Mouse (Mus musculus) embryonic fibroblast, embryonic 13.5 days (primary cell): Measurements from ENCODE around the gene 1700012P22Rik.

Experiments
- CTCF ChIP-seq: IDR thresholded peaks from 2 replicates; pipeline ENCODE4 v1.5.1; 2011; ENCODE audit warnings: mild to moderate bottlenecking, control low read depth, low read length, moderate library complexity, borderline replicate concordance; ENCODE audit not compliant: insufficient read depth
- POLR2A ChIP-seq: IDR thresholded peaks from 2 replicates; pipeline ENCODE4 v1.6.1; 2011; ENCODE audit warnings: low read depth, mild to moderate bottlenecking, control low read depth, low read length, moderate library complexity

DNA sequence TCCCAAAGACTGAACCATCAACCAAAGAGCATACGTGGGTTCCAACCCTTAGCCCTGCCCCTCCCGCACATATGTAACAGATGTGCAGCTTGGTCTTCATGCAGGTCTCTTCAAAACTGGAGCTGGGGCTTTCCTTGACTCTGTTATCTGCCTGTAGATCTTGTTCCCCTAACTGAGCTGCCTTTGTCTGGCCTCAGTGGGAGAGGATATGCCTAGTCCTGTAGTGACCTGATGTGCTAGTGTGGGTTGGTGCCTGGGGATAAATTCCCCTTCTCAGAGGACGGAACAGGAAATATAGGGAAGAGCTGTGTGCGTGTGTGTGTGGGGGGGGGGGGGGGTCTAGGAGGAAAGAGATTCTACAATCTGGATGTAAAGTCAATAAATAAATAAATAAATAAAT is 2.5 kb upstream of the 1700012P22Rik start:
- TF ChIP-seq POLR2A = no peak
- TF ChIP-seq CTCF = no peak
